ENCODE assay signal across 13 mouse cellular contexts in genomic region chr13:21178364-21178763, GRCm38 (mm10). TPM values are rescaled to one million over a fixed set of nuclear protein-coding genes. Genes with fewer than 3 reads are reported as not detected.
DNase-seq lines count a peak whose midpoint lies in the region; ATAC-seq lines count a peak whose summit lies in the region.
"Had no signal": no experiment of that assay in that cellular context is flagged by ENCODE, and none has a peak within 500 bp of the region (broad histone marks: within the 10 kb centered on the region; RNA-seq: fewer than 3 reads in every experiment).

No protein-coding gene starts in this region.

- peaks cover 17% of the 10 kb centered on the region for H3K36me3 ChIP-seq in heart, embryonic 12.5 days
- peaks cover 18% of the 10 kb centered on the region for H3K36me3 ChIP-seq in midbrain, embryonic 10.5 days
- H3K36me3 ChIP-seq in midbrain, embryonic 16.5 days (ENCODE audit: control insufficient read depth, insufficient read depth, low read length) = peaks cover 5% of the 10 kb centered on the region; the same call in 1 of the 2 replicates
- peaks cover 8% of the 10 kb centered on the region; the same call in 1 of the 2 replicates for H3K36me3 ChIP-seq in intestine, embryonic 15.5 days
- peaks cover 10% of the 10 kb centered on the region for H3K36me3 ChIP-seq in neural tube, embryonic 15.5 days

- no peaks in the 10 kb centered on the region for H3K9me3 ChIP-seq in heart, embryonic 12.5 days (replicated peaks)
- no peaks in the 10 kb centered on the region for H3K9me3 ChIP-seq in midbrain, embryonic 10.5 days (replicated peaks)
- H3K9me3 ChIP-seq in midbrain, embryonic 16.5 days (replicated peaks; ENCODE audit: control insufficient read depth, low read length, poor library complexity, severe bottlenecking) = no peaks in the 10 kb centered on the region
- no peaks in the 10 kb centered on the region for H3K9me3 ChIP-seq in intestine, embryonic 15.5 days
- no peaks in the 10 kb centered on the region for H3K9me3 ChIP-seq in neural tube, embryonic 15.5 days (replicated peaks)

- WGBS in heart, embryonic 12.5 days = 73% methylated on average over 5 of the region's 5 CpGs
- WGBS in midbrain, embryonic 10.5 days = 85% methylated on average over 5 of the region's 5 CpGs
- 81% methylated on average over 5 of the region's 5 CpGs for WGBS in midbrain, embryonic 16.5 days
- 79% methylated on average over 5 of the region's 5 CpGs for WGBS in intestine, embryonic 15.5 days
- WGBS in neural tube, embryonic 15.5 days = 81% methylated on average over 5 of the region's 5 CpGs

- no peak for DNase-seq in heart, adult 11 months
- DNase-seq in midbrain, embryonic 10.5 days (ENCODE audit: low spot score) = no peak
- DNase-seq in embryo, embryonic 10 days (ENCODE audit: low spot score) = no peak
- DNase-seq in retina, embryonic 14.5 days (ENCODE audit: low spot score) = no peak
- DNase-seq: lung, adult 2 months; right cerebral cortex, postnatal 25 days had no signal

- peak overlapping the region; percentile 91 for H3K9ac ChIP-seq in heart, embryonic 12.5 days
- no peak overlapping the region for H3K9ac ChIP-seq in midbrain, embryonic 16.5 days (ENCODE audit: low read depth, low read length)
- H3K9ac ChIP-seq in intestine, embryonic 15.5 days = no peak overlapping the region
- no peak overlapping the region for H3K9ac ChIP-seq in neural tube, embryonic 15.5 days (replicated peaks)

- H3K4me2 ChIP-seq in heart, embryonic 12.5 days = peak overlapping the region; percentile 94
- no peak overlapping the region for H3K4me2 ChIP-seq in midbrain, embryonic 16.5 days (ENCODE audit: low read length)
- peak overlapping the region; percentile 82; the same call in 1 of the 2 replicates for H3K4me2 ChIP-seq in intestine, embryonic 15.5 days (replicated peaks)
- H3K4me2 ChIP-seq in neural tube, embryonic 15.5 days = peak overlapping the region; percentile 84; the same call in 1 of the 2 replicates

- no peaks in the 10 kb centered on the region for H3K27me3 ChIP-seq in heart, embryonic 12.5 days (replicated peaks)
- H3K27me3 ChIP-seq in midbrain, embryonic 10.5 days (ENCODE audit: low read depth, poor library complexity, severe bottlenecking) = no peaks in the 10 kb centered on the region
- no peaks in the 10 kb centered on the region for H3K27me3 ChIP-seq in midbrain, embryonic 16.5 days (ENCODE audit: control insufficient read depth, insufficient read depth, low read depth, low read length)
- H3K27me3 ChIP-seq in intestine, embryonic 15.5 days (replicated peaks) = no peaks in the 10 kb centered on the region
- H3K27me3 ChIP-seq in neural tube, embryonic 15.5 days (replicated peaks) = no peaks in the 10 kb centered on the region

- no peak overlapping the region for H3K4me3 ChIP-seq in heart, embryonic 12.5 days
- H3K4me3 ChIP-seq in midbrain, embryonic 10.5 days = peak overlapping the region; percentile 99
- no peak overlapping the region for H3K4me3 ChIP-seq in midbrain, embryonic 16.5 days (ENCODE audit: low read depth, low read length)
- H3K4me3 ChIP-seq in intestine, embryonic 15.5 days (replicated peaks) = no peak overlapping the region
- H3K4me3 ChIP-seq in neural tube, embryonic 15.5 days (replicated peaks) = peak overlapping the region; percentile 100; the same call in 1 of the 2 replicates

- no peak for ATAC-seq in heart, embryonic 12.5 days (ENCODE audit: insufficient number of reproducible peaks, low FRiP score)
- no peak for ATAC-seq in midbrain, embryonic 16.5 days
- no peak for ATAC-seq in intestine, embryonic 15.5 days
- no peak for ATAC-seq in neural tube, embryonic 15.5 days (ENCODE audit: low FRiP score)
- ATAC-seq: hindbrain, embryonic 16.5 days had no signal

- peaks cover 18% of the 10 kb centered on the region for H3K4me1 ChIP-seq in heart, embryonic 12.5 days (replicated peaks)
- peaks cover 37% of the 10 kb centered on the region for H3K4me1 ChIP-seq in midbrain, embryonic 10.5 days
- H3K4me1 ChIP-seq in midbrain, embryonic 16.5 days (ENCODE audit: control insufficient read depth, insufficient read depth, low read length) = peaks cover 21% of the 10 kb centered on the region
- H3K4me1 ChIP-seq in intestine, embryonic 15.5 days (replicated peaks) = peaks cover 19% of the 10 kb centered on the region
- peaks cover 32% of the 10 kb centered on the region for H3K4me1 ChIP-seq in neural tube, embryonic 15.5 days

- no peak overlapping the region for H3K27ac ChIP-seq in heart, embryonic 12.5 days (ENCODE audit: poor library complexity, severe bottlenecking)
- H3K27ac ChIP-seq in midbrain, embryonic 10.5 days (replicated peaks) = no peak overlapping the region
- no peak overlapping the region for H3K27ac ChIP-seq in midbrain, embryonic 16.5 days (ENCODE audit: low read length)
- H3K27ac ChIP-seq in intestine, embryonic 15.5 days = peak overlapping the region; percentile 98
- no peak overlapping the region for H3K27ac ChIP-seq in neural tube, embryonic 15.5 days (replicated peaks)

RNA-seq across cellular contexts. Expression of gene Trim27, which starts 0.9 kb away (rescaled TPM):
- 98.2 and 103 TPM in 2 replicates for polyA plus RNA-seq in heart, embryonic 12.5 days (2016; fragmentation: Nextera tagmentation; extraction: Ambion mirVana)
- polyA plus RNA-seq in midbrain, embryonic 10.5 days (2016; fragmentation: Nextera tagmentation; extraction: Ambion mirVana) = 146 and 162 TPM in 2 replicates
- polyA plus RNA-seq in midbrain, embryonic 16.5 days (2015; fragmentation: Nextera tagmentation; extraction: Ambion mirVana) = 70.6 and 73.6 TPM in 2 replicates
- 155 and 156 TPM in 2 replicates for polyA plus RNA-seq in intestine, embryonic 15.5 days (2015; fragmentation: Nextera tagmentation; extraction: Ambion mirVana)
- 76.1 and 94.7 TPM in 2 replicates for polyA plus RNA-seq in neural tube, embryonic 15.5 days (2015; fragmentation: Nextera tagmentation; extraction: Ambion mirVana)

RNA-seq across cellular contexts. Expression of gene Olfr1368, which starts 32.7 kb away (rescaled TPM):
- polyA plus RNA-seq in heart, embryonic 12.5 days (2016; fragmentation: Nextera tagmentation; extraction: Ambion mirVana) = not detected in 2 replicates
- not detected in 2 replicates for polyA plus RNA-seq in midbrain, embryonic 10.5 days (2016; fragmentation: Nextera tagmentation; extraction: Ambion mirVana)
- not detected in 2 replicates for polyA plus RNA-seq in midbrain, embryonic 16.5 days (2015; fragmentation: Nextera tagmentation; extraction: Ambion mirVana)
- not detected in 2 replicates for polyA plus RNA-seq in intestine, embryonic 15.5 days (2015; fragmentation: Nextera tagmentation; extraction: Ambion mirVana)
- not detected in 2 replicates for polyA plus RNA-seq in neural tube, embryonic 15.5 days (2015; fragmentation: Nextera tagmentation; extraction: Ambion mirVana)
- polyA plus RNA-seq: C2C12; hindbrain, embryonic 16.5 days; lung, adult 2 months; myocyte had no signal

RNA-seq across cellular contexts. Expression of gene Olfr263, which starts 48.9 kb away (rescaled TPM):
- not detected in 2 replicates for polyA plus RNA-seq in heart, embryonic 12.5 days (2016; fragmentation: Nextera tagmentation; extraction: Ambion mirVana)
- polyA plus RNA-seq in midbrain, embryonic 10.5 days (2016; fragmentation: Nextera tagmentation; extraction: Ambion mirVana) = not detected in 2 replicates
- not detected in 2 replicates for polyA plus RNA-seq in midbrain, embryonic 16.5 days (2015; fragmentation: Nextera tagmentation; extraction: Ambion mirVana)
- not detected in 2 replicates for polyA plus RNA-seq in intestine, embryonic 15.5 days (2015; fragmentation: Nextera tagmentation; extraction: Ambion mirVana)
- not detected in 2 replicates for polyA plus RNA-seq in neural tube, embryonic 15.5 days (2015; fragmentation: Nextera tagmentation; extraction: Ambion mirVana)
- polyA plus RNA-seq: C2C12; hindbrain, embryonic 16.5 days; lung, adult 2 months; myocyte had no signal

Comparison
In these comparisons a context has a peak if more than half of its experiments do, and no peak if none do; other contexts are left out.
1. H3K4me3 ChIP-seq: peak in midbrain, embryonic 10.5 days (single experiment) and neural tube, embryonic 15.5 days (single experiment); none in heart, embryonic 12.5 days (single experiment), midbrain, embryonic 16.5 days (single experiment) and intestine, embryonic 15.5 days (single experiment).